Mouse (Mus musculus) adrenal gland, postnatal 10 days (tissue): ENCODE results near the gene Stmnd1. TPM values are rescaled to one million over a fixed set of nuclear protein-coding genes. Genes with fewer than 3 reads are reported as not detected.
"Not testable (repeated sequence)": the region's sequence is repeated elsewhere in the genome, so short reads cannot be mapped to it uniquely, and the experiment has no call there.

Source experiments
- DNase-seq: peaks from one replicate; pipeline ENCODE4 v3.0.0; 2021; ENCODE audit warnings: mixed read lengths
- long read RNA-seq, 2 experiments: library from polyadenylated mRNA; stranded (forward); transcript quantifications; one replicate each; pipeline ENCODE4 v2.0.0; 2021
- total RNA-seq, 2 experiments: library from RNA; stranded (reverse); gene quantifications; 2 replicates each; pipeline ENCODE4 v1.2.3; 2021

Gene Stmnd1
- under 1 TPM; 0.33 to 0.64 TPM for total RNA-seq
- long read RNA-seq, experiment 1, partial matches to known transcripts, result 0 of 1 reads
- long read RNA-seq, experiment 1, other reads (novel, unspliced or antisense), result 0 of 1 reads
- long read RNA-seq, experiment 2, partial matches to known transcripts, result 0 of 1 reads
- long read RNA-seq, experiment 2, other reads (novel, unspliced or antisense), result 0 of 1 reads

GRCm38 (mm10) chr13:46273453-46274110 lies at the start of gene Stmnd1:
Gene Stmnd1 (plus strand): TSS chr13:46273721.
- peak; percentile 11 for DNase-seq

- peak; percentile 53 for DNase-seq
These were observed 46.6 kb upstream of the Stmnd1 start for GRCm38 (mm10) chr13:46226956-46227355.

GRCm38 (mm10) chr13:46227486-46227885 lies 46.0 kb upstream of the Stmnd1 start:
- no peak for DNase-seq

GRCm38 (mm10) chr13:46228750-46229149 lies 44.8 kb upstream of the Stmnd1 start:
- DNase-seq, result not testable (repeated sequence)

- DNase-seq, result peak; percentile 44
These were observed 41.9 kb upstream of the Stmnd1 start for GRCm38 (mm10) chr13:46231514-46232085.

GRCm38 (mm10) chr13:46237723-46238349 lies 35.7 kb upstream of the Stmnd1 start:
- no peak for DNase-seq

- peak; percentile 20 for DNase-seq
These were observed 34.7 kb upstream of the Stmnd1 start for GRCm38 (mm10) chr13:46238796-46239195.

GRCm38 (mm10) chr13:46241391-46242188 lies 31.9 kb upstream of the Stmnd1 start:
- DNase-seq, result no peak

- no peak for DNase-seq
These were observed 19.8 kb upstream of the Stmnd1 start for GRCm38 (mm10) chr13:46253753-46254152.

- DNase-seq, result no peak
These were observed 19.4 kb upstream of the Stmnd1 start for GRCm38 (mm10) chr13:46254171-46254570.

- DNase-seq, result no peak
These were observed 17.9 kb upstream of the Stmnd1 start for GRCm38 (mm10) chr13:46255616-46256015.

- peak; percentile 76 for DNase-seq
These were observed 15.7 kb upstream of the Stmnd1 start for GRCm38 (mm10) chr13:46257847-46258246.

- no peak for DNase-seq
These were observed 14.0 kb upstream of the Stmnd1 start for GRCm38 (mm10) chr13:46259526-46259925.

- no peak for DNase-seq
These were observed 12.3 kb upstream of the Stmnd1 start for GRCm38 (mm10) chr13:46261244-46261643.

- DNase-seq, result no peak
These were observed 5.7 kb upstream of the Stmnd1 start for GRCm38 (mm10) chr13:46267783-46268182.

GRCm38 (mm10) chr13:46268341-46268740 lies 5.2 kb upstream of the Stmnd1 start:
- DNase-seq, result peak; percentile 4

GRCm38 (mm10) chr13:46268815-46269445 lies 4.6 kb upstream of the Stmnd1 start:
- peak; percentile 52 for DNase-seq

GRCm38 (mm10) chr13:46272811-46273452 lies 589 bp upstream of the Stmnd1 start:
- DNase-seq, result peak; percentile 1

GRCm38 (mm10) chr13:46275701-46276100 lies 2.2 kb downstream of the Stmnd1 start:
- no peak for DNase-seq

GRCm38 (mm10) chr13:46282543-46282942 lies 9.0 kb downstream of the Stmnd1 start:
- no peak for DNase-seq

- DNase-seq, result no peak
These were observed 14.3 kb downstream of the Stmnd1 start for GRCm38 (mm10) chr13:46287801-46288200.
